Comparison of ENCODE assay signal across 32 mouse cellular contexts in the genomic region with DNA sequence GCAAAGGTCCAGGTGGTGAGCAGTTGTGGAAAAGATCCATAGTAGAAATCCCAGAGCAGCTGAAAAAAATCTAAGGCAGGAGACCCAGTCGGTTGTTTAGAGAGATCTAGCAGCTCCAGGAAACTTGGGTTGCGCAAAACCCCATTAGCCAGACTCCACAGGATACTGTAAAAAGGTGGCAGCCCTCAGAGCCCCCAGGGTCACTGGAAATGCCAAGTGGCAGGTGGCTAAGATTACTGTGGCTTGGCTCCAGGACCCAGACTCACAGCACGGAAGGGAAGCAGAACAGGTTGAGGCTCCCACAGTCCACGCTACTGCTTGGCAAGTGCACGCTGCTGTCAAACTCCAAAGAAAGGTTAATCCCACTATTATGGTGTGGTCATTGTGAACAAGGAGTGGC. TPM values are rescaled to one million over a fixed set of nuclear protein-coding genes. Genes with fewer than 3 reads are reported as not detected.
DNase-seq lines count a peak whose midpoint lies in the region; TF ChIP-seq lines count a peak whose summit lies in the region.
"Had no signal": no experiment of that assay in that cellular context is flagged by ENCODE, and none has a peak within 500 bp of the region (broad histone marks: within the 10 kb centered on the region; RNA-seq: fewer than 3 reads in every experiment).

No protein-coding gene starts in this region.

- intact Hi-C loops in gastrocnemius, adult 2 months (cut with DNase I): no loop called here

- no peak overlapping the region for H3K4me3 ChIP-seq in gastrocnemius, adult 2 months
- H3K4me3 ChIP-seq: embryonic facial prominence, embryonic 15.5 days; forebrain, embryonic 15.5 days; heart, embryonic 10.5 days; hindbrain, embryonic 10.5 days; intestine, embryonic 15.5 days; left cerebral cortex, adult 2 months; limb, embryonic 15.5 days; lung, embryonic 15.5 days; midbrain, embryonic 15.5 days; neural tube, embryonic 12.5 days had no signal

- DNase-seq in gastrocnemius, adult 2 months: peak; percentile 66
- no peak for DNase-seq in gastrocnemius, postnatal 25 days
- peak; percentile 86 for DNase-seq in brain, adult 2 months (ENCODE audit: low read depth, low spot score)
- DNase-seq in cerebellum, adult 9-11 months: peak; percentile 84
- DNase-seq in gonadal fat pad, adult 2 months (ENCODE audit: low read depth): peak; percentile 66
- DNase-seq in kidney, postnatal 36 days: no peak
- no peak for DNase-seq in right cerebral cortex, postnatal 14 days
- no peak for DNase-seq in kidney, postnatal 25 days
- DNase-seq: gastrocnemius, postnatal 36 days; kidney, adult 9 months; kidney, postnatal 4 days; layer of hippocampus, adult 9-11 months; retina, postnatal 1 day; right cerebral cortex, postnatal 4 days had no signal

- no peak for TF ChIP-seq CTCF in gastrocnemius, adult 2 months (IDR thresholded peaks at IDR 0.05)

- H3K27ac ChIP-seq in gastrocnemius, adult 2 months: peak overlapping the region; percentile 63
- H3K27ac ChIP-seq: embryonic facial prominence, embryonic 15.5 days; forebrain, embryonic 15.5 days; heart, embryonic 10.5 days; hindbrain, embryonic 10.5 days; intestine, embryonic 15.5 days; left cerebral cortex, adult 2 months; limb, embryonic 15.5 days; liver, embryonic 14.5 days; lung, embryonic 15.5 days; macrophage; midbrain, embryonic 15.5 days; neural tube, embryonic 12.5 days had no signal

RNA-seq across cellular contexts. Expression of a gene that starts 3.6 kb away (rescaled TPM):
- total RNA-seq in gastrocnemius, adult 2 months (2021): 10 to 100 TPM in 1 of 2 experiments, 1 to 10 TPM in 1; 9.8 to 10.2 TPM
- total RNA-seq in gastrocnemius, postnatal 25 days (2021): 10 to 100 TPM in 1 of 2 experiments, 1 to 10 TPM in 1; 9.8 to 12.6 TPM
- 19.6 and 21.1 TPM in 2 replicates for polyA plus RNA-seq in gonadal fat pad, adult 2 months (2012; rRNA removed)

RNA-seq across cellular contexts. Expression of a gene that starts 14.5 kb away (rescaled TPM):
- total RNA-seq in gastrocnemius, adult 2 months (2021): not detected
- total RNA-seq in gastrocnemius, postnatal 25 days (2021): not detected
- polyA plus RNA-seq in gonadal fat pad, adult 2 months (2012; rRNA removed): 1.3 and 2.4 TPM in 2 replicates
- total RNA-seq: gastrocnemius, postnatal 36 days; left cerebral cortex, postnatal 36 days had no signal
- polyA plus RNA-seq: C2C12; hindbrain, embryonic 10.5 days; hindbrain, embryonic 16.5 days; macrophage; neural tube, embryonic 12.5 days had no signal

RNA-seq across cellular contexts. Expression of a gene that starts 25.3 kb away (rescaled TPM):
- 100 to 1,000 TPM in 1 of 2 experiments, 10 to 100 TPM in 1; 95.3 to 106 TPM for total RNA-seq in gastrocnemius, adult 2 months (2021)
- 10 to 100 TPM; 79.7 to 84.2 TPM for total RNA-seq in gastrocnemius, postnatal 25 days (2021)
- polyA plus RNA-seq in gonadal fat pad, adult 2 months (2012; rRNA removed): 30.7 and 35.3 TPM in 2 replicates

RNA-seq across cellular contexts. Expression of a gene that starts 29.6 kb away (rescaled TPM):
- total RNA-seq in gastrocnemius, adult 2 months (2021): 10 to 100 TPM; 50.3 to 53.0 TPM
- 10 to 100 TPM; 37.8 to 44.5 TPM for total RNA-seq in gastrocnemius, postnatal 25 days (2021)
- 130 and 136 TPM in 2 replicates for polyA plus RNA-seq in gonadal fat pad, adult 2 months (2012; rRNA removed)

RNA-seq across cellular contexts. Expression of a gene that starts 52.1 kb away (rescaled TPM):
- total RNA-seq in gastrocnemius, adult 2 months (2021): not detected
- total RNA-seq in gastrocnemius, postnatal 25 days (2021): not detected
- 0.73 and 0.82 TPM in 2 replicates for polyA plus RNA-seq in gonadal fat pad, adult 2 months (2012; rRNA removed)
- total RNA-seq: adrenal gland, postnatal 14 days; common myeloid progenitor, adult 5-6 weeks; gastrocnemius, postnatal 36 days; left cerebral cortex, adult 2 months; left cerebral cortex, postnatal 36 days had no signal
- polyA plus RNA-seq: C2C12; embryonic facial prominence, embryonic 15.5 days; forebrain, embryonic 15.5 days; heart, embryonic 16.5 days; limb, embryonic 15.5 days; lung, embryonic 15.5 days; macrophage; midbrain, embryonic 15.5 days; neural tube, embryonic 12.5 days had no signal

Comparison
In these comparisons a context has a peak if more than half of its experiments do, and no peak if none do; other contexts are left out.
1. DNase-seq: peak in gastrocnemius, adult 2 months (single experiment), brain, adult 2 months (single experiment), cerebellum, adult 9-11 months (single experiment) and gonadal fat pad, adult 2 months (single experiment); none in gastrocnemius, postnatal 25 days (single experiment), kidney, postnatal 36 days (0 of 2), right cerebral cortex, postnatal 14 days (single experiment) and kidney, postnatal 25 days (0 of 2).